Mouse (Mus musculus): ENCODE measurements at regions not wholly inside any gene's neighbourhood (a gene's known extent, or its start where the extent isn't known, plus 50 kb on each side); places are given as distances from the start of the nearest gene placed in this dataset.

DNA sequence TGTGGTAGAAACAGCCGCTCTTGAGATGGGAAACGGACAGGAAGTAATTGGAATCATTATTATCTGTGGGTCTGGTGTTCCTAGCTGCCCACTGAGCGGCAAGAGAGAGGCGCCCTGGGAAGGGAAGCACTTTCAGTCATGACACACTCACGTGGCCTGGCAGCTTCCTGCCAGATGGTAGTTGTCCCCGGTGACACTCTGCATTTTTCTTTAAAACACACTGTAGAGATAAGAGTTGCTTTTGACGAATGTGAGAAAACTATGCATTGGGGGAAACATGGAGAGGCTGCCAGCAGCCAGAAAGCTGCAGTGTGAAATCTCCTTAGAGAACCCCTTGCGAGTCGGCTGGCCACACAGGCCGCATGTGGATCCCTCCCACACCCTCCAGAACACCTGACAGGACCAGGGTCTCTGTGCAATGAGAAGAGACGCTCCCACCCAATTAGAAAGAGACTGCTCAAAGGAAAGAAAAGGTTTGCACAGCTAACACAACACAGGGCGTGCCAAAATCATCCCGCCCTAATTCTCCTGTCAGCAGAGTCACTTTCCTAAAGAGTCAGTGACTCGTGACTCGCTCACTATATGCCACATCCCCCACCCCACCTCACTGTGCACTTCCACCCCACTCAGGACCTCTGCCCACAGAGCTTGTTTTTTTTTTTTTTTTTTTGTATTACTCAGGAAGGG lies 194.0 kb upstream of the Map3k1 start:
- DNase-seq (ENCODE audit: low spot score): no peak

DNA sequence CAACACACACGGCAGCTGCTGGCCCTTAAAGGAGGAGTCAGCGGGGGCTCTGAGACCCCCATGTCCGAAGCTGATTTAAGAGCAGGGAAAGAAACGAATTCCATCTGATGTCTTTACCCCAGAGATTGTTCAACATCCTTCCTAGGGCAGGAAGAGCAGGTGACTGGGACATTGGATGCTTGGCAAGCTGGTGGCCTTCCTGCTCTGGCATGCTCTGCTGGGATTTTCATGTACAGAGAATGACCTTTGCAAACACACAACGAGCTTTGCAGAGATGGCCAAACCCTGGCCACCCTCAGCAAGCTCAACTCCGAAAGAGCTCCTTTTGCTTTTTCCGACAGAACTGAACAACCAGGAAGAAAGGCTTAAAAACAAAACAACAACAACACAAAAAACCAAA lies 194.7 kb upstream of the Map3k1 start:
- no peak for DNase-seq (ENCODE audit: low spot score)

DNA sequence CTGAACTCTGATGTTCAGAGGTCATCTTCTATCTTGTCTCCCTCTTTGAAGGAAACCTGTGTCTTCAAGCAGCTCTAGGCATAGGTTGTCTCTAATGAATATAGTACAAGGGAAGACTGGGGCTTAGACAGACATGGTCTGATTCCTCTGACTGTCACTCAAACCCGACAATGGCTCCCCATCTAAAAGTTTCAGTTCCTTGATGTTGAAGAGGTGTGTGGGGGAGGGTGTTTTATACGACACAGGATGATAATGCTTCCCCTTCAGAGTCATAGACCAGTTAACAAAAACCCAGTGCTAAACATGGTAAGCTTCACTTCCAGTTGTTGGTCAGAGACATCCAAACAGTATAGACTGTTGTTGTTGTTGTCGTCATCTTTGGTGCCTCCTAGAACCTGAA lies 195.3 kb upstream of the Map3k1 start:
- no peak for DNase-seq (ENCODE audit: low spot score)

DNA sequence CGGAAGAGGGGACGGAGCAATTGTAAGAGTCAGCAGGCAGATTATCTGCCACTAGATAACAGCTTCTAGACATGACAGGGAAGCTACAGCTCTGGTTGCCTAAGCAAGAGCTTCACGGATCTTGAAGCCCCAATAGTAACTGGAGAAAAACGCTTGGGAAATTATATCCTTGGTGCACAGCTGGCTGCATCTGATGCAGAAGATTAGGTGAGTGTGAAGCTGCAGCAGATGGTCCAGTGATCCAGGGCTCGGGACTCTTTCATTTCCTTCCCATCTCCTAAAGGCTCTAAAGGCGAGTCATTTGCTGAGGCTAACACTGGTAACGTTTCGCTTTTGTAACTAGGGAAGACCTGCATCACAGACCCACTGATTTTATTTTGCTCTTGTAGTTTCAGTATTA lies 196.6 kb upstream of the Map3k1 start:
- no peak for DNase-seq (ENCODE audit: low spot score)

DNA sequence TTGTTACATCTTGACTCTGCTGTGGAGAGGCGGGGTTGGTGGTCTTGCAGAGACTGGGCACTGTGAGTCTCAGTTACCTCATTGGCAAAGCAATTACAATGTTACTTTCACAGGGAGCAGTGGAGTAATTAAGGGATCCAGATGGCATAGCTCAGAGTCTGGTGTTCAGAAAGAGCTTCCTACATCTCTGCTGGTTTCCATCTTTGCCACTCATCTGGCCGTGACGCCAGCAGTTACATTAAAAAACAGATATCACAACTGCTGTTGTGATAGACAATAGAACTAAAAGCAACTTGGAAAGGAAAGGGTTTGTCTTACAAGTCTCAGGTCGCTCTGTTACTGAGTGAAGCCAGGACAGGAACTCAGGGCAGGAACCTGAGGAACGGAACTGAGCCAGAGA lies 200.0 kb upstream of the Map3k1 start:
- DNase-seq (ENCODE audit: low spot score): no peak

DNA sequence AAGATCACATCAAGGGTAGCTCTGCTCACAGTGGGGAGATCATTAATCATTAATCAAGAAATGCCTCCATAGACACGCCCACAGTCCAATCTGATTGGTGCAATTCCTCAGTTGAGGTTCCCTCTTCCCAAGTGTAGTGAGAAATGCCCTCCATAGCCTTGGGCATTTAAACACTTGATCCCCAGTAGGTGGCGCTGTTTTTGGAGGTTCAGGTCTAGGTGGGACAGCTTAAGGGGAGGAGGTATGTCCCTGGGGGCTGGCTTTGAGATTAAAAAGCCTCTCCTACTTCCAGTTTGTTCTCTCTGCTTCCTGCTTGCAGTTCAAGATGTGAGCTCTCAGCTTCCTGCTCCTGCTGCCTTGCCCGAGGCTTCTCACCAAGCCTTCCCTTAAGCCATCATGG lies 200.5 kb upstream of the Map3k1 start:
- DNase-seq (ENCODE audit: low spot score): no peak

DNA sequence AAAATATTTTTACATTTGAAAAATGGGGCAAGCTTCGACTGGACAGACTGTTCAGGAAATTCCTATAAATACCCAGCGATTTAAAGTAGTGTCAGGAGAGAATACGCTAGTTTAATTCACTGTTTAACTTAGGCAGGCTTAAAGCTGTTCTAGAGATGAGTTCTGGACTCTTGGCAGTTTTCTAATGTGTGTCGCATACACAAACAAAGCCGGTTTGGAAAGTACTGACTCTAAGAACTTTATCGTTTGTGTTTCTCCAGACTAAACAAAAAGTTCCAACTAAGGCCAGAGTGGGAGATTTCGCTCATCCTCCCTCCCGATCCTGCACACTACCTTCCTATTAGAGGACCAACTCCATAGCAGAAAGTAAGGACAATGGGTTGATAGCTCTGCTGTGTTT lies 201.7 kb upstream of the Map3k1 start:
- DNase-seq (ENCODE audit: low spot score): no peak

DNA sequence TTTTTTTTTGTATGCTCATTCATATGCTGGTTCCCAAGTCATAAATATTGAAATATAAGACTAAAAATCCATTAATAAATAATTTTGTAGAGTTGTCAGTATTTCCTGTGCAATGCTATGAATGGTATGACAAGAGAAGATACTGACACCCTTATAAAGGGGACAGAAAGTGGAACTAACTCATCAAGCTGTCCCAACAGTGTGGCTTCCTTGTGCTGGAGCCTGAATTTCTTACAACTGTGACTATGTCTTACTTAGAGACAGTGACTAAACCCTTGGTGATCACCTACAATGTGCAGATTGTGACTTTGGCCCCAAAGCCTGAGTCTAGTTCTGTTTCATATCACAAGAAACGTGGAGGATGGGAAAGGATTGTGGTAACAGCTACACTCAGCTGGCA lies 203.8 kb upstream of the Map3k1 start:
- no peak for DNase-seq (ENCODE audit: low spot score)

DNA sequence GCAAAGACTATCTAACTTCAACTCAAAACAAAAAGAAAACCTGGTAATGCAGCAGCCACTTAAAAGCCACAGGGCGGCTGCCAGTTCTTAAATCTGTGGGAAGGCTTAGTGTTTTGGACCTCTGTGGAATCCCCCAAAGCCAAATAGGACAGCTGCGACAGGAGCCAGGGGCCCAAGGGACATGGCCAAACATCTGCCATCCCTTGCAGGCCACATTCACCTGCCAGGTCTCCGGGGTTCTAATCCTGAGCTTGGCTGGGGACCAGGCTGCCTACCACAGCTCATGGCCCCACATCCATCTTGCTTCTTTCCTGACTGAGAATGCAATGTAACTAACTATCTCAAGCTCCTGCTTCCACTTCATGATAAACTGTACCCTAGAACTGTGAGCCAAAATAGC lies 206.3 kb upstream of the Map3k1 start:
- DNase-seq (ENCODE audit: low spot score): no peak

DNA sequence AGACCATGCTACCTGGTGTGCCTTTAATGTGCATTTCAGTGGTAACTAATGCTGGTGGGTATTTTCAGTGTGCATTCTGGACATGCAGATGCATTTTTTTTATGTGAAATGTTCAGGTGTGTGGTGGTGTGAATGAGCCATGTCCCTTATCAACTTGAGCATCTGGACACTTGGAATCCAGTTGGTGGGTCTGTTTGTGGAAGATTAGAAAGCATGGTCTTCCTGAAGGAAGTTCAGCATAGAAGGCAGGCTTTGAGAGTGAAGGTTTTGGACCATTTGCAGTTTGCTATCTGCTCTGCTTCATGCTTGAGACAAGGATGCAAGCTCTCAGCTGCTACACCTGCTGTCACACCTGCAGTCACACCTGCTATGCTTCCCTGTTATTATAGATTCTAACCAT lies 207.5 kb upstream of the Map3k1 start:
- no peak for DNase-seq (ENCODE audit: low spot score)

DNA sequence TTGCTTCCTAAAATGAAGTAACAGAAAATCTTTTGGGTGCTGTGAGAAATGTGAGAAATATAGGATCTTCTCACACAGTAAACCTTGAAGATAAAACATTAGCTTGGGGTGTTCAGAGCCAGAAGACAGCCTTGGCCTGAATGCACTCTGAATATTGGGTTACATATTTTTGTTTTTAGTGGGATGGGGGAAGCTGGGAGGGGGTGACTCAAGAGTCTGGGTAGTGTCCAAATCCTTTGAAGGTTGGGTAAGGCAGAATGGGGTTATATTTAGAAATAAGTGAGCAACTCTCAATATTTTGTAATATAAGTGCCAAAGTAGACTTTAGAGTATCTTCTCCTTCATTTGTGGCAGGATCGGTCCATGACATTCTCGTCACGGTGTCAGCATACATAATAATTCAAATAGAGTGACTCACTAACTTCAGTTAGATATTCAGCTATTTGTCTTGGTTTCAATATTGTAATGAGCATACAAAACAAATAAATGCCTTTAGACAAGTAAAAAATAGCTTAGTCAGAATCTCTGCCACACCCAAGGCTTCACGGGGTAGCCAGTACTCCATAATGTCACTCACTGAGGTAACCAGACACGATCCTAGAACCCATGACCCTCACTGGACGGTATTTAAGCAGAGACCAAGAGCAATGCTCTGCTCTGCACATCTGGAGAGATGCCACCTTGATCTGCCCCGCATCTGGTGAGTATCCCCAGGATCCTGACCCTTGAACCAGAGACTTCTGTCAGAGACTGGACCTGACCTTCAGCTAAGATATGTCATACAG lies 209.9 kb upstream of the Map3k1 start:
- DNase-seq (ENCODE audit: low spot score): peak; percentile 53

DNA sequence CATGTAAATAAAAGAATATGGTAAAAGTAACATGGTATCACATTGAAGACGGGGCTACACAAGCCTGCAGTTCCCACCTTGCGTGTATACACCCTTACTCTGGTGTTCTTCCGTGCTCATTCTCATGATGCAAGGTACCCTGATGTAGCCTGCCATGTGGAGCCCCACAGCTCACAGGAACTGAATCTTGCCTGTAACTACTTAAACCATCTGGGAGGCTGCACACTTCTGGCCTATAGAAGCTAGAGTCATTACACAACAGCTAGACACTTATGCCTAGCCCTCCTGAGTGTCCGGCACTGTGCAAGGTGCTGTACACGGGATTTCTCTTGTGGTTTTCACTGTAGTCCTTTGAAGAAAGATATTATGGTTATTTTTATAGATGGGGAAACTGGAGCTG lies 210.8 kb upstream of the Map3k1 start:
- no peak for DNase-seq (ENCODE audit: low spot score)

DNA sequence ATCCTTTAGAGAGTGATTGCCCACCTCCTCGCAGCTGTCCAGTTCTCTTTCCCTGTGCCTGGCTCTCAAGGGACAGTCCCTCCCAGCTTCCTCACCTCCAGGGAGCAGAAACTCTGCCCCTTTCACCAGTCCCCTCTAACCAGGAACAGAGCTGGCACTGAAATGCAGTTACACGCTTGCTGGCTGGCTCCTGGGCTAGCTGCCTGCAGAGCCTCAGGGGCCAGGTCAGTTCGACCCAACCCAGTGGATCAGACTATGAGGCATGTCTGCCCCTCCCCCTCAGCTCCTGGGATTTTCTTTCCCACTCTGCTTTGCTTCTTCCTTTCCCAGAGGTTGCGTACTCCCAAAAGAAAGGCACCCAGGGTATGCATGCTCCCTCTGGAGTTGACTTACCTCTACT lies 214.4 kb upstream of the Map3k1 start:
- DNase-seq (ENCODE audit: low spot score): peak; percentile 51

DNA sequence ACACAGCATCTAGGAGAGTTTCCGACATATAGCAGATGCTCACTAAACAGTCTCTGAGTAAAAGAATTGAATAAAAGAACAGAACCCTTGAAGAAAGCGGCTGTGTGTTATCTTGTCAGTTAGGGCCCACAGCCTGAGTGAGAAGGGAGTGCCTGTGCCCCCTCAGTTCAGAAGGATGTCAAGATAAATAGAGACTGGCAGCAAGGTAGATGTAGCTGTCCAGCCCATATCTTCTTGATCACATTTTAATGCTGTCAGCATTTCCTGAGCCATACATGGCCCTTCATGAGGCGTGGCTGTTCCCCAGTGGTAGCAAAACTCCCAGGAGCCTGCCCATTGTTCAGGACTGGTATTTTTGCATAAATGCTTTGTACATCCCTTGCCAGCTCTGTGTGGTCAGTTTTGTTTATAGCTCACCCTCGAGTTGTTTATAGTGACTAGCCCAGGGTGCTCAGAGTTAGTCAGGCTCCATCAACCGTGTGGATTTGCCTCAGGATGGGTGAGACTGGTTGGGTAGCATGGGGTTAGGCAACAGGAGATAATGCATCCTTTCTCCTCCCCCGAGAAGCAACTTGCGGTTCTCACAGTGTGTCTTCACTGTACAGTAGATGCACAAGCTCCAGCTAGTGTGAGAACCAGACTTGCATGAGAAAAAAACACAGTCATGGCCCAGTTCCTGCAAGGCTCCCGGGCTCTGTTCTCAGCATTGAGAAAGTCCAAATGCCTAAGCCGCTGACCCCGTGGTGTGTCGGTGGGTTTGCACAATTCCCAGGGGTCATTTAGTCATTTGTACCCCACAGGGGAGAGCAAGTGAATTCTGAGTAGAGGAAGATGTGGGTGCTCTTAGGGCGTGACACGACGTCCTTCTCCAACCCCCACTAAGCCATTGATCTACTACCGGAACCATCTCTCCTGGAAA lies 216.1 kb upstream of the Map3k1 start:
- DNase-seq (ENCODE audit: low spot score): peak; percentile 24

DNA sequence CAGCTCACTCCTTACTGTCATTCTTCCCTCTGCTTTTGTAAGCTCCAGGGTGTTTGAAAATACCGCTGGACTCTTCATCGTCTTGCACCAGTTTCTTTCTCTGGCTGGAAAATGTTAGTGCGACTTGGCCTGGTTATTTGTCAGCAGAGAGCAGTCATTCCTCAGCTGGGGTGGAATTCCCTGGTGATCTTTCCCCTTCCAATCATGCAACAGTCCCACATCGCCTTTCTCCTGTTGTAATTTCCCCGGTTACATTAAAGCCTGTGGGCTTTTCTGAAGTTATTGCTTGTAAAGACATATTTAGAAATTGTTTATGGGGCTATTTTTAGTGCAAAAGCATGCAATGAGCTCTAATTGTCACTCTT lies 216.8 kb upstream of the Map3k1 start:
- DNase-seq (ENCODE audit: low spot score): peak; percentile 72

DNA sequence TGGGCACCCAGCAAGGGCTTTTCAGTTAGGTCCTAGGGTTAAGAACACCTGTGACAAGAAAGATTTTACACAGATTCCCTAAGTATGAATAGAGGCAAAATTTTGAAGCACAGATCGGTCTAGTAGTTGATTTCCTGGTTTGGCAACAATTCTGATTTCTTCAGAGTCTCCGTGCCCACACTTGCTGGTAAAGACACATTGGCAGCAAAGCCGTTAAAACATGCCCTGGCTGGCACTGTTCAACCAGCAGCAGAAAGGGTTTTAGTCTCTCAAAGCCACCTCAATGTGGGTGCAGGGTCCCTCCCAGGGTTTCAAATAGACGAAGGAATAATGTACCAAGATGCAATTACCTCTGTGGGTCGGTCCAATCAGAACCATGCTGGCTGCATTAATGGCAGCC lies 218.9 kb upstream of the Map3k1 start:
- no peak for DNase-seq (ENCODE audit: low spot score)

DNA sequence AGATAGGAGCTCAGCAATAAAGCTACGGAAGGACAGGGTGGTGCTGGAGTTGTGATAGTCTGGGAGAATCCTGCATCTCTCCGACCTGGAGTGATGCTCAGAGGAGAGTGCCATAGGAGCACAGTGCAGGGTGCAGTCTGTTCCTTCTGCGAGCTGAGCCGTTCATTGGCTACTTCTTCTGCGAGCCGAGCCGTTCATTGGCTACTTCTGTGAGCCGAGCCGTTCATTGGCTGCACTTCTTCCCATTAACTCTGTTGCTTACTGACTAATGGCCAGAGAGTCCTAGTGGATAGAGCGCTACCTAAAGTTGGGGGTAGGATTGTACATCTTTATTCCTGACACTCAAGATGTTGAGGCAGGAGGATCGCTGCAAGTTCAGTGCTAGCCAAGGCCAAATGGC lies 222.3 kb upstream of the Map3k1 start:
- no peak for DNase-seq (ENCODE audit: low spot score)

DNA sequence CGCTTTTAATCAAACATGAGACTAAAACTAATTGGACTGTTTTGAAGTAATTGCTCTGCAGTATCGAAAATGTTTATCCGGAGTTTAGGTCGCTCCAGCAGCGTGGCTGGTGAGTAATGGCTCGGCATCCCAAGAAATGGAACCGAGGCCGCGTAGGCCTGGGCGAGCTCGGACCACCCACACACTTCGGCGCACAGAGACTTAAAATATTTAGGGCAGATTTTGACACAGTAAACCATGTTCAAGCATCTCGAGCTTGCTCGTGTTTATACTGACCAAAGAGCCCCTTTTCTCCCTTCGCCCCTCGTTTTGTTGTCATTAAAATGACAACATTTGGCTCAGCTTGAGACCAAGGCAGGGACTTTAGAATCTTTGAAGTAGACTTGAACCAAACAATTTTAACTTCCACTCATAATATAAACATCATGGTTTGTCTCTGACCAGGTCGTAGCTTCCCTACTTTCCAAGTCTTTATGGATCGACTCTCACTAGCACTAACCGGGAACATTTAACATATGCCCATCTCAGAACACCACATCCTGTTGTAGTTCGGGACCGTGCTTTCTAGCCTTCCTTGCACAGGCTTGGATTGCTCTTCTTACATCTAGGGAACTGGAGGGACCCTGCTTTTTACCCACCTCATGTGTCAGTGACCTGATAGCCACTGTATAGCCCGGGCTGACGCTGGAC lies 223.0 kb upstream of the Map3k1 start:
- no peak for DNase-seq (ENCODE audit: low spot score)

DNA sequence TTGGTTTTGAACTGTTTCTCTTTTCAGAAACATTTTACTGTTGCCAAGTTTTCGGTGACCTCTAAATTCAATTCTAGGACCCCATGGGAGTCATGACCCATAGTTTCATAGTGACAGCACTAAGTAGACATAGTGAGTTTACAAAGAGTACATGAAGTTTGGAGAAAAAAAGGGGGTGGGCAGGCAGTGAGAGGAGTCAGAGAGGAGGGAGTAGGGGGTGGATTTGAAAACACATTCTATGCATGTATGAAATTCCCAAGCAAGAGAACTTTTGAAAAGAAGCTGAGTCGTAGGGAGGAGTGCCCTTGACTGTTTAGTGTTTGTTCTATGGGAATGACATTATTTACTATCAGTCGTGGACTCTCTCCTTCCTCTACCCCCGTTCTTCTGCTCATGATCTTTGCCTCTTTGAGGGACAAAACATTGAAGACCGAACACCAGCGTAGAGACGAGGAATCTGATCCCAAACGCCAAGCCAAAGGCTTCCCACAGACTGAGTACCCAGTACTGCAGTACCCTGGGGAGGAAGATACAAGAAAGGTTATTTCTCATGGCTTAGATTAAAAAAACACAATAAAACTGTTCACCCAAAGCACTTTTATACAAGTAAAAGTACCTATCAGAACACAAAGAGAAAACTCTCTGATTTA lies 229.1 kb upstream of the Map3k1 start:
- DNase-seq (ENCODE audit: low spot score): no peak

DNA sequence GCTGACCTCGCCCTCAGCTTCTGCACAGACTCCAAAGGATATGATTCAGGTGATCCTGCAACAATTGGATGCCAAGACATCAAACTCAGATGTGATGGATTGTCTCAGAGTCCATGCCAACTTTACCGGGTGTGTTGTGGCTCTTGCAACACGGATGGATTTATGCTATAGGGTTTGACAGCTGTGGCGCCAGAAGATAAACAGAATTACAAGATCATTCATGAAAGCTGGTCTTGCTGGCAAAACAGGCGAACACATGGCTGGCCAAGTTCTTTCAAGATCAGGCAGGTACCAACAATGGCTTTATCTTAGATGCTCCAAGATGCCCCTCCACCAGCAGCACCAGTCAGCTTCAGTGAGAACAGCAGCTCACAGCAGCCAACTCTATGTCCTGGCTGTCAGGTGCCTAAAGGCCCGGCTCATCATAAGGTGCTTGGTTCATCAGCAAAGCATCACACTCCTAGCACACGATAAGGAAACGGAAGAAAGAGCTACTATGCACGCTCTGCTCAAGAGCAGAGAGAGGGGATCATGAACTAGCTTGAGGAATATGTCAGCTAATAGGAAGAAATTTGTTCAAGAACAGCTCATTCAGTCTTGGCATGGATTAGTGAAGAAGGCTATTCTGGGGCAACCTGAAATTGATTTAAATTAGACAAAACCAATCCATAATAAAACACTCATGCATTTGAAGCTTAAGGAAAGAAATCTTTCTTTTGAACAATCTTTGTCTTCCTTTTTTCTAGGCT lies 229.9 kb upstream of the Map3k1 start:
- no peak for DNase-seq (ENCODE audit: low spot score)
